Mouse (Mus musculus): ENCODE results near the gene Shd.

Shd gene

GRCm38 (mm10) chr17:55959946-55960740 is 10.1 kb upstream of the Shd start:
- peak; percentile 66 for DNase-seq

GRCm38 (mm10) chr17:55960791-55961190 is 9.5 kb upstream of the Shd start:
- DNase-seq: peak; percentile 60

GRCm38 (mm10) chr17:55961631-55962030 is 8.6 kb upstream of the Shd start:
- peak; percentile 46 for DNase-seq

- peak; percentile 23 for DNase-seq
Observed at GRCm38 (mm10) chr17:55963171-55963570, 7.1 kb upstream of the Shd start.

GRCm38 (mm10) chr17:55964496-55964895 is 5.8 kb upstream of the Shd start:
- peak; percentile 40 for DNase-seq

- DNase-seq: peak; percentile 42
Observed at GRCm38 (mm10) chr17:55964996-55965395, 5.3 kb upstream of the Shd start.

- peak; percentile 49 for DNase-seq
Observed at GRCm38 (mm10) chr17:55967186-55967585, 3.1 kb upstream of the Shd start.

GRCm38 (mm10) chr17:55968210-55968609 is 2.1 kb upstream of the Shd start:
- DNase-seq: no peak

- DNase-seq: peak; percentile 48
Observed at GRCm38 (mm10) chr17:55969560-55969959, 707 bp upstream of the Shd start.

GRCm38 (mm10) chr17:55971453-55971852 is 1.2 kb downstream of the Shd start:
- DNase-seq: peak; percentile 52

GRCm38 (mm10) chr17:55976255-55976862 is 6.1 kb downstream of the Shd start:
- peak; percentile 85 for DNase-seq

- no peak for DNase-seq
Observed at GRCm38 (mm10) chr17:55977301-55977700, 7.0 kb downstream of the Shd start.

- peak; percentile 87 for DNase-seq
Observed at GRCm38 (mm10) chr17:55986030-55986961, 16.0 kb downstream of the Shd start, which contains the start of gene Fsd1. TSS of gene Fsd1 (plus strand) at chr17:55986509.

- no peak for DNase-seq
Observed at GRCm38 (mm10) chr17:55990278-55990898, 20.1 kb downstream of the Shd start.

GRCm38 (mm10) chr17:55996007-55996406 is 25.7 kb downstream of the Shd start:
- DNase-seq: no peak

GRCm38 (mm10) chr17:55999794-56000499 is 29.7 kb downstream of the Shd start:
- no peak for DNase-seq

- peak; percentile 60 for DNase-seq
Observed at GRCm38 (mm10) chr17:56003000-56003399, 32.7 kb downstream of the Shd start.

- DNase-seq: peak; percentile 79
Observed at GRCm38 (mm10) chr17:56005415-56006061, 35.3 kb downstream of the Shd start, which contains the start of the genes Stap2 and Mpnd. TSS of gene Stap2 (minus strand) at chr17:56005584. TSS of gene Mpnd (plus strand) at chr17:56005711.

- peak; percentile 72 for DNase-seq
Observed at GRCm38 (mm10) chr17:56006956-56007355, 36.7 kb downstream of the Shd start.

GRCm38 (mm10) chr17:56007444-56008355 is 37.4 kb downstream of the Shd start:
- peak; percentile 57 for DNase-seq

Measured in cerebellum, adult 11-12 months (tissue).